ENCODE assay signal across 15 mouse cellular contexts in genomic region chr2:180895837-180896525, GRCm38 (mm10). TPM values are rescaled to one million over a fixed set of nuclear protein-coding genes. Genes with fewer than 3 reads are reported as not detected.
DNase-seq lines count a peak whose midpoint lies in the region; ATAC-seq lines count a peak whose summit lies in the region.
"Had no signal": no experiment of that assay in that cellular context is flagged by ENCODE, and none has a peak within 500 bp of the region (broad histone marks: within the 10 kb centered on the region; RNA-seq: fewer than 3 reads in every experiment).

No protein-coding gene starts in this region.

- peak overlapping the region; percentile 81 for H3K4me3 ChIP-seq in hindbrain, embryonic 12.5 days
- no peak overlapping the region for H3K4me3 ChIP-seq in midbrain, embryonic 11.5 days (ENCODE audit: low read depth, low read length)
- H3K4me3 ChIP-seq: gastrocnemius, adult 2 months; megakaryocyte, embryonic 14.5 days had no signal

- peaks cover 32% of the 10 kb centered on the region for H3K27me3 ChIP-seq in hindbrain, embryonic 12.5 days
- no peaks in the 10 kb centered on the region; the same call in 1 of the 2 replicates for H3K27me3 ChIP-seq in midbrain, embryonic 11.5 days (ENCODE audit: control insufficient read depth, insufficient read depth, low read length)

- peaks cover 44% of the 10 kb centered on the region for H3K4me1 ChIP-seq in hindbrain, embryonic 12.5 days
- peaks cover 23% of the 10 kb centered on the region for H3K4me1 ChIP-seq in midbrain, embryonic 11.5 days (ENCODE audit: control insufficient read depth, insufficient read depth, low read length)

- DNase-seq in right cerebral cortex, adult 2 months (ENCODE audit: low spot score in 2 of 2) = peak; percentile 41 to 47
- no peak for DNase-seq in right cerebral cortex, postnatal 14 days
- DNase-seq in midbrain, embryonic 11.5 days (ENCODE audit: low spot score, missing footprints) = no peak
- peak; percentile 24 for DNase-seq in telencephalon, adult 2 months (ENCODE audit: low read depth, low spot score)
- DNase-seq in MN1 (ENCODE audit: low spot score) = no peak
- DNase-seq in kidney, postnatal 4 days = no peak
- no peak for DNase-seq in heart, adult 18-20 months
- DNase-seq: gastrocnemius, adult 2 months; heart, postnatal 4 days; liver; thymus, adult 18-20 months had no signal

- peak overlapping the region; percentile 94 for H3K27ac ChIP-seq in hindbrain, embryonic 12.5 days
- peak overlapping the region; percentile 21; the same call in 1 of the 2 replicates for H3K27ac ChIP-seq in midbrain, embryonic 11.5 days (ENCODE audit: low read depth, low read length)
- H3K27ac ChIP-seq: gastrocnemius, adult 2 months had no signal

- H3K4me2 ChIP-seq in hindbrain, embryonic 12.5 days (replicated peaks) = peak overlapping the region; percentile 68
- peak overlapping the region; percentile 97; the same call in 1 of the 2 replicates for H3K4me2 ChIP-seq in midbrain, embryonic 11.5 days

- 71% methylated on average over 11 of the region's 11 CpGs for WGBS in hindbrain, embryonic 12.5 days
- 76% methylated on average over 11 of the region's 11 CpGs for WGBS in midbrain, embryonic 11.5 days

- no peak for ATAC-seq in hindbrain, embryonic 12.5 days (ENCODE audit: low FRiP score)
- ATAC-seq in midbrain, embryonic 11.5 days (ENCODE audit: low FRiP score) = no peak

- peak overlapping the region; percentile 100 for H3K9ac ChIP-seq in hindbrain, embryonic 12.5 days
- H3K9ac ChIP-seq in midbrain, embryonic 11.5 days (ENCODE audit: low read length) = peak overlapping the region; percentile 99; the same call in 1 of the 2 replicates

- H3K9me3 ChIP-seq in hindbrain, embryonic 12.5 days (replicated peaks) = no peaks in the 10 kb centered on the region
- H3K9me3 ChIP-seq in midbrain, embryonic 11.5 days (ENCODE audit: control insufficient read depth, low read length) = no peaks in the 10 kb centered on the region

- peaks cover 5% of the 10 kb centered on the region; the same call in 1 of the 2 replicates for H3K36me3 ChIP-seq in hindbrain, embryonic 12.5 days
- no peaks in the 10 kb centered on the region for H3K36me3 ChIP-seq in midbrain, embryonic 11.5 days (ENCODE audit: control insufficient read depth, insufficient read depth, low read length)

RNA-seq across cellular contexts. Expression of gene Ythdf1, which starts 24.8 kb away (rescaled TPM):
- 61.0 and 65.0 TPM in 2 replicates for polyA plus RNA-seq in hindbrain, embryonic 12.5 days (2016; fragmentation: Nextera tagmentation; extraction: Ambion mirVana)
- polyA plus RNA-seq in midbrain, embryonic 11.5 days (2014; fragmentation: Nextera tagmentation; extraction: Ambion mirVana) = 68.5 and 72.4 TPM in 2 replicates
- 10 to 100 TPM; 33.2 to 33.3 TPM for total RNA-seq in heart, adult 18-20 months (2021)

RNA-seq across cellular contexts. Expression of gene Birc7, which starts 32.8 kb away (rescaled TPM):
- polyA plus RNA-seq in hindbrain, embryonic 12.5 days (2016; fragmentation: Nextera tagmentation; extraction: Ambion mirVana) = 0.41 TPM in 1 of 2 replicates, not detected in the other
- polyA plus RNA-seq in midbrain, embryonic 11.5 days (2014; fragmentation: Nextera tagmentation; extraction: Ambion mirVana) = 0.14 and 0.45 TPM in 2 replicates
- total RNA-seq in heart, adult 18-20 months (2021) = not detected
- total RNA-seq: gastrocnemius, adult 2 months; heart, postnatal 4 days had no signal
- polyA plus RNA-seq: embryonic facial prominence, embryonic 14.5 days; large intestine, adult 2 months had no signal

RNA-seq across cellular contexts. Expression of gene Nkain4, which starts 58.5 kb away (rescaled TPM):
- 81.2 and 86.4 TPM in 2 replicates for polyA plus RNA-seq in hindbrain, embryonic 12.5 days (2016; fragmentation: Nextera tagmentation; extraction: Ambion mirVana)
- 63.2 and 63.6 TPM in 2 replicates for polyA plus RNA-seq in midbrain, embryonic 11.5 days (2014; fragmentation: Nextera tagmentation; extraction: Ambion mirVana)
- 1 to 10 TPM; 5.4 to 9.0 TPM for total RNA-seq in heart, adult 18-20 months (2021)

Comparison
In these comparisons a context has a peak if more than half of its experiments do, and no peak if none do; other contexts are left out.
1. DNase-seq: peak in right cerebral cortex, adult 2 months (2 of 2) and telencephalon, adult 2 months (single experiment); none in right cerebral cortex, postnatal 14 days (single experiment), midbrain, embryonic 11.5 days (single experiment), MN1 (single experiment), kidney, postnatal 4 days (0 of 2) and heart, adult 18-20 months (0 of 2).